10 mouse cellular contexts compared by ENCODE assay signal in genomic region chr2:152544691-152545090, GRCm38 (mm10). TPM values are rescaled to one million over a fixed set of nuclear protein-coding genes. Genes with fewer than 3 reads are reported as not detected.
A peak's percentile ranks its signal among the peaks of the same experiment; 100 is the strongest.
DNase-seq lines count a peak whose midpoint lies in the region; ATAC-seq and TF ChIP-seq lines count a peak whose summit lies in the region.
"Had no signal": no experiment of that assay in that cellular context is flagged by ENCODE, and none has a peak within 500 bp of the region (broad histone marks: within the 10 kb centered on the region; RNA-seq: fewer than 3 reads in every experiment).

No protein-coding gene starts in this region.

- no peak for ATAC-seq in G1E (ENCODE audit: extremely low read depth, insufficient number of reproducible peaks, low FRiP score, poor library complexity, severe bottlenecking)
- ATAC-seq in lung, embryonic 14.5 days (ENCODE audit: insufficient read depth) = peak; percentile 38; the same call in 1 of the 2 replicates

- DNase-seq in A20 (ENCODE audit: low read depth, low spot score) (peak; percentile 33), G1E (ENCODE audit: low spot score) (peak; percentile 4)
- DNase-seq in cerebellum, adult 9-10 months = peak; percentile 16
- peak; percentile 50 to 54 for DNase-seq in frontal cortex, postnatal 10 days (ENCODE audit: low spot score in 2 of 2)
- peak; percentile 75 to 80 for DNase-seq in kidney, postnatal 36 days
- peak; percentile 73 for DNase-seq in lung, embryonic 14.5 days
- peak; percentile 52 for DNase-seq in right cerebral cortex, postnatal 25 days
- no peak for DNase-seq in c-Kit-positive CD71-positive TER-119-positive erythroid progenitor cells, embryonic 14.5 days (ENCODE audit: low spot score)

- H3K27ac ChIP-seq in lung, embryonic 14.5 days (ENCODE audit: low read depth) = no peak overlapping the region
- H3K27ac ChIP-seq: stomach, embryonic 15.5 days had no signal

- peaks cover 3% of the 10 kb centered on the region; the same call in 1 of the 2 replicates for H3K27me3 ChIP-seq in G1E (ENCODE audit: insufficient read depth, low read length)
- H3K27me3 ChIP-seq in lung, embryonic 14.5 days (ENCODE audit: insufficient read depth, low read length) = no peaks in the 10 kb centered on the region
- H3K27me3 ChIP-seq: stomach, embryonic 15.5 days had no signal

- H3K4me1 ChIP-seq in G1E (ENCODE audit: insufficient read depth, low read depth, low read length) = no peaks in the 10 kb centered on the region
- no peaks in the 10 kb centered on the region for H3K4me1 ChIP-seq in lung, embryonic 14.5 days (ENCODE audit: insufficient read depth)
- H3K4me1 ChIP-seq: stomach, embryonic 15.5 days had no signal

- TF ChIP-seq CTCF in G1E (IDR thresholded peaks at IDR 0.05; ENCODE audit: low read depth, low read length) = no peak
- peak; percentile 71 for TF ChIP-seq CTCF in lung, embryonic 14.5 days (IDR thresholded peaks at IDR 0.05; ENCODE audit: low read depth)

- H3K36me3 ChIP-seq in G1E (replicated peaks) = no peaks in the 10 kb centered on the region
- H3K36me3 ChIP-seq in lung, embryonic 14.5 days (ENCODE audit: insufficient read depth) = no peaks in the 10 kb centered on the region
- H3K36me3 ChIP-seq: stomach, embryonic 15.5 days had no signal

- no peak overlapping the region for H3K4me3 ChIP-seq in G1E (ENCODE audit: low read depth, low read length)
- no peak overlapping the region for H3K4me3 ChIP-seq in lung, embryonic 14.5 days (ENCODE audit: low read depth, low read length)
- H3K4me3 ChIP-seq: stomach, embryonic 15.5 days had no signal

- H3K9me3 ChIP-seq in G1E (replicated peaks) = peaks cover 2% of the 10 kb centered on the region; the same call in 1 of the 2 replicates
- no peaks in the 10 kb centered on the region for H3K9me3 ChIP-seq in lung, embryonic 14.5 days (ENCODE audit: low read depth, low read length)
- H3K9me3 ChIP-seq: stomach, embryonic 15.5 days had no signal

- no peak overlapping the region for H3K9ac ChIP-seq in lung, embryonic 14.5 days
- H3K9ac ChIP-seq: stomach, embryonic 15.5 days had no signal

- H3K4me2 ChIP-seq in lung, embryonic 14.5 days = no peak overlapping the region
- H3K4me2 ChIP-seq: stomach, embryonic 15.5 days had no signal

- 20% methylated on average over 4 of the region's 4 CpGs for WGBS in lung, embryonic 14.5 days

RNA-seq across cellular contexts. Expression of gene Defb29, which starts 4.8 kb away (rescaled TPM):
- total RNA-seq in G1E (2014; fragmentation: Nextera tagmentation) = not detected in 2 replicates
- total RNA-seq in G1E (2017) = not detected in 2 replicates
- polyA plus RNA-seq in G1E (2012) = not detected in 2 replicates
- polyA plus RNA-seq in lung, embryonic 14.5 days (2014; fragmentation: Nextera tagmentation; extraction: Ambion mirVana) = not detected in 2 replicates
- total RNA-seq: heart, postnatal 14 days had no signal
- polyA plus RNA-seq: stomach, embryonic 15.5 days had no signal

RNA-seq across cellular contexts. Expression of gene Gm17416, which starts 24.4 kb away (rescaled TPM):
- total RNA-seq in G1E (2014; fragmentation: Nextera tagmentation) (not detected in 2 replicates), G1E (2017) (not detected in 2 replicates)
- polyA plus RNA-seq in G1E (2012) = not detected in 2 replicates
- not detected in 2 replicates for polyA plus RNA-seq in lung, embryonic 14.5 days (2014; fragmentation: Nextera tagmentation; extraction: Ambion mirVana)
- total RNA-seq: heart, postnatal 14 days had no signal
- polyA plus RNA-seq: stomach, embryonic 15.5 days had no signal

RNA-seq across cellular contexts. Expression of gene Defb28, which starts 26.6 kb away (rescaled TPM):
- total RNA-seq in G1E (2014; fragmentation: Nextera tagmentation) (not detected in 2 replicates), G1E (2017) (not detected in 2 replicates)
- not detected in 2 replicates for polyA plus RNA-seq in G1E (2012)
- polyA plus RNA-seq in lung, embryonic 14.5 days (2014; fragmentation: Nextera tagmentation; extraction: Ambion mirVana) = not detected in 2 replicates
- total RNA-seq: heart, postnatal 14 days had no signal
- polyA plus RNA-seq: stomach, embryonic 15.5 days had no signal

RNA-seq across cellular contexts. Expression of gene Defb21, which starts 27.9 kb away (rescaled TPM):
- total RNA-seq in G1E (2014; fragmentation: Nextera tagmentation) (not detected in 2 replicates), G1E (2017) (not detected in 2 replicates)
- polyA plus RNA-seq in G1E (2012) = not detected in 2 replicates
- polyA plus RNA-seq in lung, embryonic 14.5 days (2014; fragmentation: Nextera tagmentation; extraction: Ambion mirVana) = not detected in 2 replicates
- total RNA-seq: heart, postnatal 14 days had no signal
- polyA plus RNA-seq: stomach, embryonic 15.5 days had no signal

RNA-seq across cellular contexts. Expression of gene Defb26, which starts 33.2 kb away (rescaled TPM):
- total RNA-seq in G1E (2014; fragmentation: Nextera tagmentation) (not detected in 2 replicates), G1E (2017) (not detected in 2 replicates)
- polyA plus RNA-seq in G1E (2012) = not detected in 2 replicates
- polyA plus RNA-seq in lung, embryonic 14.5 days (2014; fragmentation: Nextera tagmentation; extraction: Ambion mirVana) = not detected in 2 replicates
- total RNA-seq: heart, postnatal 14 days had no signal
- polyA plus RNA-seq: stomach, embryonic 15.5 days had no signal
